ENCODE assay signal across 8 mouse cellular contexts in the genomic region with DNA sequence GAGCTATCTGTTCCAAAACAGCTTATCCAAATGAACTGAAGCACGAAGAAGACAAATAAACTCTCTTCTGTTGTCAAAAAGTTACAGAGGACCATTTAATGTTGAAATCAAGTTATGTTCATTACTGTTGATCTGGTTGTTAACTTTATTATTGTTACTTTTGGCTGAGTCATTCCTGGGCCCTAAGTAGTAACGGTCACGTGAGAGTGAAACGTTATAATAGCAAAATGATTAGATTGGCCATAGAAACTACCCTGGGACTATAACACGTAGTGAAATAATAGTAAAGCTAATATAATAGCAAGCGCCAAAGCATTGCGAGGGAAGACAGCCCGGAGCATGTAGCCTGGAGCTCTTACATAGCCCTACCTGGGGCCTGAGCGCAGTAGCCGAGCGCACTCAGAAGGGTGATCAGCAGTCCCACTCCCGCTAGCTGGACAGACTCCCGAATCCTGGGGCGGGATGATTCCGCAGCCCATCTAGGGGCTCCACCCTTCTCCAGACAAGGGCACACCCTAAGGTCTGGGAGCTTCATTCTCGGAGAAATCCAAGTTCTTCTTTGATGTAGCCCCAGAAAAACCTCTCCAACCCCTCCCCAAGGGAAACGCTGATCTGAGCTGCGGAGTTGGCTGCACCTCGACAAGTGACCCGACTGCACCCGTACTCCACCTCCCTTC. TPM values are rescaled to one million over a fixed set of nuclear protein-coding genes. Genes with fewer than 3 reads are reported as not detected.
DNase-seq lines count a peak whose midpoint lies in the region; ATAC-seq and TF ChIP-seq lines count a peak whose summit lies in the region.

A gene (minus strand): TSS at position 630 of the 677 bp plus-strand sequence.

- peak within 1 kb of the TSS; percentile 83 for H3K4me2 ChIP-seq in embryonic facial prominence, embryonic 12.5 days (replicated peaks)
- H3K4me2 ChIP-seq in kidney, embryonic 16.5 days (replicated peaks; ENCODE audit: low read depth, low read length): peak within 1 kb of the TSS; percentile 69
- H3K4me2 ChIP-seq in lung, embryonic 14.5 days: peak within 1 kb of the TSS; percentile 83

- peak within 1 kb of the TSS; percentile 47 for H3K4me3 ChIP-seq in embryonic facial prominence, embryonic 12.5 days
- peak within 1 kb of the TSS; percentile 59 for H3K4me3 ChIP-seq in kidney, embryonic 16.5 days (ENCODE audit: low read length)
- peak within 1 kb of the TSS; percentile 48 for H3K4me3 ChIP-seq in lung, embryonic 14.5 days (ENCODE audit: low read depth, low read length)

- H3K27me3 ChIP-seq in embryonic facial prominence, embryonic 12.5 days: 0 out of 2 replicates have a peak, but pooled peaks cover 6% of the 10 kb centered on the region
- H3K27me3 ChIP-seq in kidney, embryonic 16.5 days (ENCODE audit: insufficient read depth, low read length): peaks cover 3% of the 10 kb centered on the region; the same call in 1 of the 2 replicates
- H3K27me3 ChIP-seq in lung, embryonic 14.5 days (ENCODE audit: insufficient read depth, low read length): no peaks in the 10 kb centered on the region

- no peak for TF ChIP-seq CTCF in lung, embryonic 14.5 days (IDR thresholded peaks at IDR 0.05; ENCODE audit: low read depth)

- peak; percentile 49 for ATAC-seq in embryonic facial prominence, embryonic 12.5 days (ENCODE audit: insufficient number of reproducible peaks, insufficient read depth, low FRiP score, low TSS enrichment)
- ATAC-seq in kidney, embryonic 16.5 days (ENCODE audit: low FRiP score, low TSS enrichment): peak; percentile 74
- peak; percentile 77 for ATAC-seq in lung, embryonic 14.5 days (ENCODE audit: insufficient read depth)

- H3K9ac ChIP-seq in embryonic facial prominence, embryonic 12.5 days: peak within 1 kb of the TSS; percentile 53
- H3K9ac ChIP-seq in kidney, embryonic 16.5 days (replicated peaks; ENCODE audit: low read length): peak within 1 kb of the TSS; percentile 67
- H3K9ac ChIP-seq in lung, embryonic 14.5 days: peak within 1 kb of the TSS; percentile 64

- DNase-seq in retina, embryonic 14.5 days (ENCODE audit: low spot score): peak; percentile 28
- DNase-seq in retina, postnatal 1 day: no peak
- DNase-seq in heart, adult 9 months (ENCODE audit: low spot score in 2 of 2): peak; percentile 64 to 71
- DNase-seq in lung, embryonic 14.5 days: peak; percentile 56
- DNase-seq in ovary, postnatal 14 days (ENCODE audit: low spot score): peak; percentile 41
- no peak for DNase-seq in cerebellum, adult 18-20 months

- no peaks in the 10 kb centered on the region for H3K9me3 ChIP-seq in embryonic facial prominence, embryonic 12.5 days
- H3K9me3 ChIP-seq in kidney, embryonic 16.5 days (ENCODE audit: low read length): no peaks in the 10 kb centered on the region
- no peaks in the 10 kb centered on the region for H3K9me3 ChIP-seq in lung, embryonic 14.5 days (ENCODE audit: low read depth, low read length)

- no peaks in the 10 kb centered on the region for H3K36me3 ChIP-seq in embryonic facial prominence, embryonic 12.5 days
- no peaks in the 10 kb centered on the region for H3K36me3 ChIP-seq in kidney, embryonic 16.5 days (ENCODE audit: insufficient read depth, low read length)
- no peaks in the 10 kb centered on the region for H3K36me3 ChIP-seq in lung, embryonic 14.5 days (ENCODE audit: insufficient read depth)

- H3K4me1 ChIP-seq in embryonic facial prominence, embryonic 12.5 days: peaks cover 6% of the 10 kb centered on the region
- H3K4me1 ChIP-seq in kidney, embryonic 16.5 days (ENCODE audit: insufficient read depth, low read length): peaks cover 22% of the 10 kb centered on the region
- 0 out of 2 replicates have a peak, but pooled peaks cover 7% of the 10 kb centered on the region for H3K4me1 ChIP-seq in lung, embryonic 14.5 days (ENCODE audit: insufficient read depth)

- WGBS in embryonic facial prominence, embryonic 12.5 days: 7% methylated on average over 21 of the region's 21 CpGs
- 8% methylated on average over 21 of the region's 21 CpGs for WGBS in kidney, embryonic 16.5 days
- 7% methylated on average over 21 of the region's 21 CpGs for WGBS in lung, embryonic 14.5 days

- H3K27ac ChIP-seq in embryonic facial prominence, embryonic 12.5 days: 0 out of 2 replicates have a peak within 1 kb of the TSS, but pooled peaks have one; percentile 41
- peak within 1 kb of the TSS; percentile 84 for H3K27ac ChIP-seq in kidney, embryonic 16.5 days (ENCODE audit: low read length)
- H3K27ac ChIP-seq in lung, embryonic 14.5 days (ENCODE audit: low read depth): peak within 1 kb of the TSS; percentile 58

RNA-seq across cellular contexts. Expression of the gene that starts here (rescaled TPM):
- polyA plus RNA-seq in embryonic facial prominence, embryonic 12.5 days (2016; fragmentation: Nextera tagmentation; extraction: Ambion mirVana): 43.8 and 45.1 TPM in 2 replicates
- 57.4 and 57.5 TPM in 2 replicates for polyA plus RNA-seq in kidney, embryonic 16.5 days (2015; fragmentation: Nextera tagmentation; extraction: Ambion mirVana)
- polyA plus RNA-seq in lung, embryonic 14.5 days (2014; fragmentation: Nextera tagmentation; extraction: Ambion mirVana): 37.6 and 42.7 TPM in 2 replicates

Comparison
In these comparisons a context has a peak if more than half of its experiments do, and no peak if none do; other contexts are left out.
1. DNase-seq: peak in retina, embryonic 14.5 days (single experiment), heart, adult 9 months (2 of 2), lung, embryonic 14.5 days (single experiment) and ovary, postnatal 14 days (single experiment); none in retina, postnatal 1 day (single experiment) and cerebellum, adult 18-20 months (0 of 2).
2. Peak in every context shown above with its lines, with median percentiles within 50 percentile points of each other: ATAC-seq, H3K27ac ChIP-seq, H3K4me2 ChIP-seq, H3K4me3 ChIP-seq and H3K9ac ChIP-seq.